Comparison of ENCODE assay signal across 9 mouse cellular contexts in genomic region chr14:86562728-86563127, GRCm38 (mm10).
DNase-seq lines count a peak whose midpoint lies in the region; ATAC-seq and TF ChIP-seq lines count a peak whose summit lies in the region.
"Had no signal": no experiment of that assay in that cellular context is flagged by ENCODE, and none has a peak within 500 bp of the region (broad histone marks: within the 10 kb centered on the region; RNA-seq: fewer than 3 reads in every experiment).

No protein-coding gene starts in this region.

- no peak for ATAC-seq in heart, embryonic 11.5 days (replicated peaks; ENCODE audit: insufficient number of reproducible peaks, low FRiP score, low TSS enrichment)
- peak; percentile 65 for ATAC-seq in granulocyte monocyte progenitor cell, adult 5-6 weeks (replicated peaks; ENCODE audit: poor library complexity, severe bottlenecking)
- no peak for ATAC-seq in midbrain, postnatal 0 days (ENCODE audit: low FRiP score)

- 53% methylated on average over 2 of the region's 2 CpGs for WGBS in heart, embryonic 11.5 days (ENCODE audit: insufficient replicate concordance)
- WGBS in midbrain, postnatal 0 days = 61% methylated on average over 2 of the region's 2 CpGs

- H3K9ac ChIP-seq in heart, embryonic 11.5 days (ENCODE audit: low read depth, low read length) = no peak overlapping the region
- no peak overlapping the region for H3K9ac ChIP-seq in midbrain, postnatal 0 days (replicated peaks; ENCODE audit: low read length, poor library complexity, severe bottlenecking)
- H3K9ac ChIP-seq: limb, embryonic 12.5 days had no signal

- no peaks in the 10 kb centered on the region for H3K27me3 ChIP-seq in heart, embryonic 11.5 days (ENCODE audit: control insufficient read depth, insufficient read depth, low read length)
- H3K27me3 ChIP-seq in midbrain, postnatal 0 days (ENCODE audit: insufficient read depth, low read length) = no peaks in the 10 kb centered on the region
- H3K27me3 ChIP-seq: limb, embryonic 12.5 days had no signal

- DNase-seq in heart, adult 8-10 months (ENCODE audit: low spot score) = peak; percentile 18
- peak; percentile 68 for DNase-seq in 416B (ENCODE audit: low read depth)
- peak; percentile 38 for DNase-seq in ZHBTc4 (ENCODE audit: low read depth, low spot score)
- peak; percentile 42 for DNase-seq in midbrain, postnatal 0 days (ENCODE audit: low spot score)
- DNase-seq in urinary bladder, postnatal 10 days (ENCODE audit: low spot score) = no peak
- no peak for DNase-seq in spleen, adult 18-20 months

- TF ChIP-seq CTCF in midbrain, postnatal 0 days (IDR thresholded peaks at IDR 0.05) = peak; percentile 72

- no peak overlapping the region for H3K4me2 ChIP-seq in heart, embryonic 11.5 days
- H3K4me2 ChIP-seq in midbrain, postnatal 0 days (ENCODE audit: low read depth, low read length, poor library complexity, severe bottlenecking) = no peak overlapping the region
- H3K4me2 ChIP-seq: limb, embryonic 12.5 days had no signal

- H3K4me1 ChIP-seq in heart, embryonic 11.5 days (ENCODE audit: control insufficient read depth, insufficient read depth, low read length) = no peaks in the 10 kb centered on the region
- no peaks in the 10 kb centered on the region for H3K4me1 ChIP-seq in midbrain, postnatal 0 days (ENCODE audit: insufficient read depth, low read length)

- H3K36me3 ChIP-seq in heart, embryonic 11.5 days (ENCODE audit: control insufficient read depth, insufficient read depth, low read length) = no peaks in the 10 kb centered on the region
- no peaks in the 10 kb centered on the region for H3K36me3 ChIP-seq in midbrain, postnatal 0 days (ENCODE audit: insufficient read depth, low read length)
- H3K36me3 ChIP-seq: limb, embryonic 12.5 days had no signal

- H3K27ac ChIP-seq in heart, embryonic 11.5 days (ENCODE audit: low read depth, low read length) = no peak overlapping the region
- H3K27ac ChIP-seq in midbrain, postnatal 0 days (ENCODE audit: low read depth, low read length) = no peak overlapping the region
- H3K27ac ChIP-seq: limb, embryonic 12.5 days had no signal

- H3K9me3 ChIP-seq in heart, embryonic 11.5 days (replicated peaks; ENCODE audit: control insufficient read depth, low read length) = no peaks in the 10 kb centered on the region
- no peaks in the 10 kb centered on the region for H3K9me3 ChIP-seq in midbrain, postnatal 0 days (ENCODE audit: low read length)
- H3K9me3 ChIP-seq: limb, embryonic 12.5 days had no signal

- H3K4me3 ChIP-seq in heart, embryonic 11.5 days (ENCODE audit: low read depth, low read length) = no peak overlapping the region
- no peak overlapping the region for H3K4me3 ChIP-seq in midbrain, postnatal 0 days (ENCODE audit: low read depth, low read length)
- H3K4me3 ChIP-seq: limb, embryonic 12.5 days had no signal

Comparison
In these comparisons a context has a peak if more than half of its experiments do, and no peak if none do; other contexts are left out.
1. DNase-seq: peak in heart, adult 8-10 months (single experiment), 416B (single experiment), ZHBTc4 (single experiment) and midbrain, postnatal 0 days (single experiment); none in urinary bladder, postnatal 10 days (single experiment) and spleen, adult 18-20 months (0 of 2).